Mouse (Mus musculus): Measurements from ENCODE around the gene Mecom.

DNA sequence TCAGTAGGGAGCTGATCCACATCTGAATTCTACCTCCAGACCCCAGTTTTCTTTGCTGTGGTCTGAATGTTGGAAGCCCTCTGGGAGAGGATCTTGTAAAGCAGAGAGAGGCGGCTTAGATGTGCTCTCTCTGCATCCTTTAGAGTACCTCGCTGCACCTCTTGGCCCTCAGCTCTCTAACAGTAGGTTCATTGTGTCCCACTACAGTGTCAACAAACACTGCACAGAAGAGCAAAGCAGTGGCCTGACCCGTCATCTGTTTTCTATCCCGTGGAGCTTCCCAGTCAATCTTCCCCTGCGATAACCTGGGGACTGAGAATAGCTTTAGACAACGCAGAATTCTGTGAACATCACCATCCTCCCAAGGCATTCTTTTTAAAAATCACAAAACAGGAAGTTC lies 69.6 kb downstream of the Mecom start:
- no peak for TF ChIP-seq CTCF (IDR thresholded peaks at IDR 0.05; ENCODE audit: extremely low read depth, insufficient read depth, low read length)
- TF ChIP-seq POLR2A (IDR thresholded peaks at IDR 0.05; ENCODE audit: extremely low read depth, insufficient read depth, low read length): no peak

Data from cortical plate, adult 2 months (tissue).